Mouse (Mus musculus) gastrocnemius, adult 18-20 months (tissue): Measurements from ENCODE around the gene Xrcc5. TPM values are rescaled to one million over a fixed set of nuclear protein-coding genes. Genes with fewer than 3 reads are reported as not detected.

ENCODE experiments used
- DNase-seq: peaks from one replicate; pipeline ENCODE4 v3.0.0; 2021; ENCODE audit warnings: low spot score
- total RNA-seq, 2 experiments: library from RNA; stranded (reverse); gene quantifications; 2 replicates each; pipeline ENCODE4 v1.2.3; 2021

The Xrcc5 gene
- total RNA-seq, 2 experiments from 2014 or later, result 22.2 to 24.5 TPM

GRCm38 (mm10) chr1:72313399-72314039 lies 6.3 kb downstream of the Xrcc5 start:
- no peak for DNase-seq

GRCm38 (mm10) chr1:72315447-72315846 lies 8.2 kb downstream of the Xrcc5 start:
- no peak for DNase-seq

DNA sequence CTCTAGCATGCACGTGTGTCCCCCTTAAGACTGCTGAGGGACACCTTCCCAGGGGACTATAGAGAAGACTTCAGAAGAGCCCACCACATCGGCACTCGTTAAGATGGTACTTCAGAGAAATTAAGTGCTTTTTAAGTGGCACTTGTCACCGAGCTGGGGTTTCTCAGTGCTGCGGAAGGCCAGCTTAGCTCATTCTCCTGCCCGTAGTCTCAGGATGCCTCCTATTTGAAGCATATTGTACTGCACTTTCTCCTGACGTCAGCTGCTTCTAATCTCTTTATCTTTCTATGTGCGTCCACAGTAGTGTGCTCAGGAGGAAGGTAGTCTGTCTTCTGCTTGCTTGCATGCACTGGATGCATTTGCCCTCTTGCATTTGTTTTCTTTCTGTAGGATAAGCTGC lies 9.2 kb downstream of the Xrcc5 start:
- no peak for DNase-seq

- no peak for DNase-seq
Measured at GRCm38 (mm10) chr1:72316901-72317300, 9.7 kb downstream of the Xrcc5 start.

GRCm38 (mm10) chr1:72320759-72321158 lies 13.5 kb downstream of the Xrcc5 start:
- no peak for DNase-seq

DNA sequence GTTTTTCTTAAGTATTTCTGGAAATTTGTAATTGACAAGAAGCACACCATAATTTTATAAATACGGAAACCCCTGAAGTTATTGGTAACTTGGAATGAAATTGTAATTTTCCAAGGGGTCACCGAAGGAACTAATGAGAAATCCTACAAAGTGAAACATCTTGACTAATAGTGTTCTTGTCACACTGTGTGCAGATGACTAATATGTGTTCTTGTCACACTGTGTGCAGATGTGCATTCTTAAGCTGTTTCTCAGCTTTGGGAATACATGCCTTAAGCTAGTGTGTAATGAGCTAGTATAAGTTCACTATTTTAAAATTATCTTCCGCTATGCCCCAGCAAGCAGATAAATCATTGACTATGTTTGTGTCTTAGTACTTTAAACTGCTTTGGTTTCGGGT lies 16.0 kb downstream of the Xrcc5 start:
- DNase-seq, result no peak

- DNase-seq, result peak; percentile 7
Measured at GRCm38 (mm10) chr1:72326162-72326821, 19.1 kb downstream of the Xrcc5 start.

DNA sequence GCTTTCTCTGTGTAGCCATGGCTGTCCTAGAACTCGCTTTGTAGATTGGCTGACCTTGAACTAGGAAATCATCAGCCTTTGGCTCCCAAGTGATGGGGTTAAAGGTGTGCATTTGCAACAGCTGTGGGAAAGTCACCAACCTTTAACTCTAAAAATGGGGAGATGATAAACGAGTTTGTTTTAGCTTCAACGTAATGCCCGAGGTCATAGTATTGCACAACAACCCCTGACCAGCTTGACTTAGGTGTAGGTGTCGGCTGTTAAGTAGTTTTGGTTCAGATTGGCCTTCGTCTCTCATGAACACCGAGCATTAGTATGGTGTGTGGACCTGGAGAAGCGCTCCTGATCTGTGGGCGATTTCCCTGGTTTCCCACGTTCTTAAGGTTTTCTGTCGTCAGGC lies 27.6 kb downstream of the Xrcc5 start:
- no peak for DNase-seq

GRCm38 (mm10) chr1:72336780-72337179 lies 29.6 kb downstream of the Xrcc5 start:
- DNase-seq, result no peak

GRCm38 (mm10) chr1:72338341-72338740 lies 31.1 kb downstream of the Xrcc5 start:
- DNase-seq, result no peak

DNA sequence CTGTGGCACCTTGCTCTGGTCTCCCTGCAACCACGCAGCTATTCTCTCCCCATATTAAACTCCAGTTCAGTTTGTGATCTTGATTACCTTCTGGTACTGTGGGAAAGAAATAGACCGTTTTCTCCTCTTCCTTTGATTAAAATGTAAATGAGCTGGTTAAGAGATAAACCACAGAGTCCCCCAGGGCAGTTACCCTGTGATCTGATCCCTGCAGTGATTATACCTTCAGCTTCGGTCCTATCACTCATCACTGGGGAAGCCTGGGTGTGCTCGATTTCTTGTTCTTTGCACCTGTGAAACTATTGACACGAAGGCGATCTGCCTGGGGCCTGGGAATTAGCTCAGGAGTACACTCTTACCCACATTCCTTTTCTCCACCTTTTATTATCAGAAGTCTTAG lies 40.7 kb downstream of the Xrcc5 start:
- no peak for DNase-seq

DNA sequence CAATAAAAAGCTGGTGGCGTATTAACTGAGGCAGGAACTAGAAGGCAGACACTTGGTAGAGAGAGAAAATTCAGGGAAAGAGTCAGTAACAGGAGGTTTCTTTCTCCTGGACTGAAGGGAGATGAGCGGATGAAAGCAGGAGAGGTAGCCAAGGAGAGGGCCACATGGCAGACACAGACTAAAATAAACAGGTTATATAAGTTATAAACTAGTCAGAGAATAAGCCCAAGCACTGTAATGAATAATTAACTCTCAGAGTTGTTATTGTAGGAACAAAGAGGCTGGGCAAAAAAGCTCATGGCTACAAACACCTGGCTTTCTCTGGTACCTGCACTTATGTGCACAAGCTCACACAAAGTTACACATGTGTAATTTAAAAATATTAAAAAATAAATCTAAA lies 47.6 kb downstream of the Xrcc5 start:
- DNase-seq, result no peak

DNA sequence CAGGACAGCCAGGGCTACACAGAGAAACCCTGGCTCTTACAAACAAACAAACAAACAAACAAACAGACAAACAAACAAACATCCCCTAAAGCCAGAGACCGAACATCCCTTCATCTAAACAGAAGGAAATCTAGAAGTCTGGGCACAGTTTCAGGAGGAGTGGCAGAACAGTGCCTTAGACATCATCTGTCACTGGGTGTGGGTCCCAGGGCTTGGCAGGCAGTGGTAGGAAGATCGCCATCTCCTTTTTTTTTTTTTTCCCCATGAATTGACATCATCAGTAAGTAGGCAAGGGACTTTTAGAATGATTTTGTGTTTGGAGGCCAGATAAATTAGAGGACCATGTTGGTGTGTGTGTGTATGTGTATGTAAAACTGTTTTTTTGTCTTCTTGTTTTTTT lies 51.0 kb downstream of the Xrcc5 start:
- DNase-seq, result no peak

GRCm38 (mm10) chr1:72359462-72359861 lies 52.2 kb downstream of the Xrcc5 start:
- no peak for DNase-seq

- DNase-seq, result no peak
Measured at GRCm38 (mm10) chr1:72360809-72361208, 53.6 kb downstream of the Xrcc5 start.

DNA sequence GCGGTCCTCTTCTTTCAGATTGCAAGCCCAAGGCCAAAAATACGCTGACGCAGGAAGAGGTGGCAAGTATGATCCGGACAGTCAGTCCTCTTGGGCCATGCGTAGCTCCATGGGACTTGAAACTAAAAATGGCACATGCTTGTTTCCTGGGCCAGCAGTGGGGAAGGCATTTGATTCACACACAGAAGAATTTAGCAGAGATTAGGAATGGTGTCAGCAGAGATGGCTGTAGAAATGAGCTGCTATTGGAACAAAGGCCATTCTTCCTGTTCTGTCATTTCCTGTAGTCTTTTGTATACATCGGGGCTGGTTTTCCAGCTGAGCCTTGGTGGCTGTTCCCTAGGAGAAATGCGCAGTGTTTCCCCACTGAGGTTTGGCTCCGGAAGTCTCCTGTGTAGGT lies 57.4 kb downstream of the Xrcc5 start:
- DNase-seq, result peak; percentile 1

GRCm38 (mm10) chr1:72372512-72372911 lies 65.3 kb downstream of the Xrcc5 start:
- DNase-seq, result no peak

- no peak for DNase-seq
Measured at GRCm38 (mm10) chr1:72372913-72373312, 65.7 kb downstream of the Xrcc5 start.

DNA sequence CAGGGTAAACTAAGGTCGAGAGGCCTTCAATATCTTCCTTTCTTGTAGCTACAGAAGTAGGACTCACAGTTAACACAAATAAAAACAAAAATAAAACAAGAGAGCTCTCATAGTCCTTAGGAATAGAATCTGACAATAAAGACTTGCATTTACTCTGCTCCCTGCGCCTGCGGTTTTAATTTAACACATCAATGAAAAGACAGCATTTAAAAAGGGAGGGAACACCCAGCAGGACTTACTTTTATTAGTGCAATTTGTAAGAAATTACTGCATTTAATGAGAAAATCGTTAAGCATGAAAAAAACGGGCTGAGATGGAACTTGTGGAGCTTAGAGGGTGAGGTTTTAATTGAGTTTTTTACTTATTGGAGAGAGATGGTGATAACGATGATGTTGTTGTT lies 66.4 kb downstream of the Xrcc5 start:
- DNase-seq, result no peak

- DNase-seq, result no peak
Measured at GRCm38 (mm10) chr1:72374049-72374448, 66.8 kb downstream of the Xrcc5 start.

DNA sequence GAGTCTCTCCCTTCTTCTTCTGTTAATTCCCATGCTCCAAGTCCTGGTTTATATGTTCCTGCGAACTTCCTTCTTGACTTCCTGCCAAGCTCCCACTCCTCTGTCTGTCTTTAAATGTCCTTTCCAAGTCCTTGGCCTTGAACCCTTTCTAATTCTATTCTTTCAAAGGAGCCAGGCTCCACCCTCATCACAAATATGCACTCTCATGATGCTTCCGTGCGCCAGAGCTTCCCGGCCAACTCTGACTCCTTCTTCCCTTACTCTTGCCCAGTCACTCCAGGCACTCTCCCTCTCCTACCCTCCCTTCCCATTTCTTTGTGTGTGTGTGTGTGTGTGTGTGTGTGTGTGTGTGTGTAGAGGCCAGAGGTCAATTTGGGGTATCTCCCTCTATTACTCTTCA lies 70.9 kb downstream of the Xrcc5 start:
- DNase-seq, result no peak

DNA sequence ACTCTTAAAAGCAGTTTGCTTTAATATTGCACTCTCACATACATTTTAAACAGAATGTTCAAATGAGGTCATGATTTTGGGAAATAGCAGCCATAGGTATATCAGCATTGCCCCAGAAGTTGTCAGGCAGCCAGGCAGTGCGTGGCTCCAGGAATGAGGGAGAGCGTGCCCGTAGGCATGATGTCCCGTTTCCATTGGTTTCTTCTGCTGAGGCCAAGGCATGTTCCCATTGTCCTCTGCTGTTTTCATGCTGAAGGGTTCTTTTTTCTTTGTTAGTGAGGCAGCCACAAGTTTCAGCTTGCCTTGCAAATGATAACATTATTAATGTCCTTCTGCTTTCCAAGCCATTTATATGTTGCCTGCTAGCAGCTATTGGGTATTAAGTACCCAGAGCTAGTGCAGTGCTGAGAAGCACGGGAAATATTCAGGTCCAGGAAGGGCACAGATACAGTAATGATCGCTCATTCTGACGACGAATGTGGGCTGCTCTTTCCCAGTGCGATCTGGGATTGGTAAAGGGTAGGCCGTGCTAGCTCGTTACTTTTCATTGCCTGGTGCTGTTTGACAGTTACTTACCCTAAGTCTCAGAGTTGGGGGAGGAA lies 72.6 kb downstream of the Xrcc5 start:
- no peak for DNase-seq

DNA sequence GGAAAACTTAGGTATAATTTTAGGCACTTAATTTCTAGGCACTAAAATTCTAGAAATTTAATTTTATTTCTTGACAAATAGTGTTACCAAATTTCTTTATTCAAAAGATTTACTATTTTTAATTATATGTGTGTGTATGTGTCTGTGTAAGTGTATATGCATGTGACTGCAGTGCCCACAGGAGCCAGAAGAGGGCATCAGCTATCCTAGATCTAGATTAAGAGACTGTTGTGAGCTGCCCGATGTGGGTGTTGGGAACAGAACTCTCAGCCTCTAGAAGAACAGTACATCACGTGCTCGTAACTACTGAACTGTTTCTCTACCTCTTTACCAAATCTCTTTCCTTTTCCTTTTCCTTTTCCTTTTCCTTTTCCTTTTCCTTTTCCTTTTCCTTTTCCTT lies 73.3 kb downstream of the Xrcc5 start:
- no peak for DNase-seq
